Mouse (Mus musculus): ENCODE data around the gene Cdk5. TPM values are rescaled to one million over a fixed set of nuclear protein-coding genes. Genes with fewer than 3 reads are reported as not detected.

The Cdk5 gene
- 177 and 195 TPM in 2 replicates for polyA plus RNA-seq (2012; rRNA removed)

DNA sequence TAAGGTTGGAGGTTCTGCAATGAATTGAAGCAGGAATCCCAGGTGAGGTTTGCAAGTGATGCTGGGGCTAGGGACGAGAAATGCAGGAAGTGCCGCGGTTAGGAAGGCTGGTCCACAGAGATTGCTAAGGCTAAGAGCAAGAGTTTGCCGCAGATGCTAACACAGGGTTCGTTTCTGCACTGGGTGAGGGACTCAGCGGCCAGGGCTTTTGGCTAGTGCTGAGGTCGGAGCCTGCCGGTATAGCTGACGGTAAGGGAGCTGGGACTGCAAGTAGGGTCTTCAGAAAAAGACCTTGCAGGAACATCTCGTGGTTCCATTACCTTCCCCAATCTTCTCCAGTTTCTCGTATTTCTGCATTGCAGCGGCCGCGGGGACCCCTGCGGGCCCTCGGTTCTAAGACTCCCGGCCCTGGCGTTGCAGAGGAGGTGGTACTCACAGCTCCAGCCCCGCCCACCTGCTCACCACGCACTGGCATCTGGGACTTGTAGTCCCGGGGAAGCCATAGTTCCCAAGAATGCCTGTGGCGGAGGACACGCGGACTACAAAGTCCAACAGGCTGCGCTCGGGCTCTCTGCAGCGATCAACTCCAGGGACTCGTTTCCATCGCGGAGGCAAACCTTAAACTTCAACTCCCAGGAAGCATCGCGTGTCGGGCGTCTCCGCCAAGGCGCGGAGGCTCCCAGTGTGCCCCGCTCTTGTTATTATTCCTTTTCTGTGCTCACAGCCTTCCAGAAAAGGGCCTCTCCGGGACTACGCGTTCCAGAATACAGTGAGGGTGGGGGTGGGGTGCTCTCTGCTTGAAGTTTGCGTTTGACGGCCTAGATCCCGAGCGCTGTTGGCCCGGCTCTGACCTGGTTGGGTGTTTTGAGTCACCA, at the start of gene Cdk5, which contains the start of gene Slc4a2:
Cdk5 (minus strand) TSS at position 402 of the 875 bp plus-strand sequence.
Slc4a2 (plus strand) TSS at position 709 of the 875 bp plus-strand sequence.

DNA sequence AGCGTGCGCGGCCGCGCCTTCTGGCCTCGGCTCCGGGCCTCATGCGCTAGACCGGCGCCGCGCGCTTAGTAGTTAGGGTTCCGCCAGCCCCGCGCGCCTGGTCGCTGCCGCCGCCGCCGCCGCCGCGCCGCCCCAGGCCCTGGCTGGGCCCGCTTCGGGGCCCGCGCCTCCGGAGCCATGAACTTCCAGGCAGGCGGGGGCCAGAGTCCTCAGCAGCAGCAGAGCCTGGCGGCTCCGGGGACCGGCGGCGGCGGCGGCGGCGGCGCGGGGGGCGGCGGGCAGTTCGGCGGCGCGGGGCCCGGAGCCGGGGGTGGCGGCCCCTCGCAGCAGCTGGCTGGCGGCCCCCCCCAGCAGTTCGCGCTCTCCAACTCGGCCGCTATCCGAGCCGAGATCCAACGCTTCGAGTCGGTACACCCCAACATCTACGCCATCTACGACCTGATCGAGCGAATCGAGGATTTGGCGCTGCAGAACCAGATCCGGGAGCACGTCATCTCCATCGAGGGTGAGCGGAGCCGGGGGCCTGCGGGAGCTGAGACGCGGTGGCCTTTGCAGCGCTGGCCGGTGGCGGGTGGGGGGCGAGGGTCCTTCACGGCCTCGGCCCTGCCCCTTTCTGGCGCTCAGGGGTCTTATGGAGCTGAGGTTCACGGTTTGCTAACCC, 28.8 kb upstream of the Cdk5 start, which contains the start of gene Agap3:
Agap3 (plus strand) TSS at position 148 of the 661 bp plus-strand sequence.

DNA sequence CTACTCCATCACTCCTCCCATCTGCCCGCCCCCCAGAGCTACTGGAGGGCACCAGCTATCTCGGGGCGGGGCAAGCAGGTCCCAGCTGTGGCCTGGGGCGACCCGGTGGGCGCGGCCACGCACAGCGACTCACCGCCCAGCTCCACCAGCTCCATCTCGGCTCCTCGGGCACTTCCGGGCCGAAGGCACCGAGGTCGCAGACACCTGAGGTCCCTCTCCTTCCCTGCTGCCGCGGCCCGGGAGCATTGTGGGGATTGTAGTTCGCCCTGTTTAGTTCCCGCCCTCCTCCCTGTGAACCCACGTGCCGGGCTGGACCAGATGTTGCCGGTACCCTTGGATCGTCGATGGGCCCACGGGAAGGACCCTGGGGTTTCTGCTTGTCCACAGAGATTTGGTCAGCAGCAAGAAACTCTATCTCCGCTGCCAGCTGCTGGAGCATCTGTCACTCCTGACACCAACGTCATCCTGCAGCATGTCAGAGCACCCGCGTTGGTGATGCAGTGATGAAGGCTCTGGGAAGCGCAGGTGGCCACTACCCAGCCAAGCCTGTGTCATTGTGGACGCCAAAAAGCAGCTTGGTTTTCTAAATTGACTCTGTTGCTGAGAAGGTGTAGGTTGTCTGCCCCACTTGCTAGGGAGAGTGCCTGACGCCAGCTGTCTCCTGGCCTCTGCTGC, 24.4 kb upstream of the Cdk5 start, which contains the start of gene Tmub1:
Tmub1 (minus strand) TSS at position 231 of the 675 bp plus-strand sequence.

DNA sequence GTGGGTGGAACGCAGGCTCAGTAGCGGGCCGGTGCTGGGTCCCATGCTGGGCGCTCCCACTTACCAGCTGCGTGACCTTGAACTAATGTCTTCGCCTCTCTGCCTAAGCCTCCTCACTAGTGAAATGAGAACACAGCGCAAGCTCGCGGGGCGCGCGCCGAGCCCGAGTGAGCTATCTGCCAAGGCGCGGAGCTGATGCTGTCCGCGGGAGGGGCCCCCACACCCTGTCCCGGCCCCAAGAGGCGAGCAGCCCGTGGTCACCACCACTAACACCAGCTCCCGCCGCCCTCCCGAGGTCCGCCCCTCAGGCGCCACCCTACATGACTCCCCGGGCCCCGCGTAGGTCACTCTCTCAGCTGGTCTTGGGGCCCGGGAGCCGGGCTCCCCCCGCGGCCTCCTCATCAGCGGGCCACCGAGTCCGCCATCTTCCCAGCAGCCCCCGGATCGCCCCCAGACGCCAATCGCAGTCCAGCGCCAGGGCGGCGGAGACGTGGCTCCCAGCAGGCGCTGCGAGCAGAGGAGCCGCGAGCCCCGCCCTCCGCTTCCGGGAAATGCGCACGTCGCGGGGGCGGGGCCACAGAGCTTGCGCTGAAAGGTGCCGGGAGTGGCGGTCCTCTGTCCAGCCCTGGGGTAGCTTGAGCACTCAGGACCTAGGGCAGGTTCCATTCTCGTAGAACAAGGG, 21.6 kb upstream of the Cdk5 start, which contains the start of gene Fastk:
Fastk (minus strand) TSS at position 542 of the 682 bp plus-strand sequence.

DNA sequence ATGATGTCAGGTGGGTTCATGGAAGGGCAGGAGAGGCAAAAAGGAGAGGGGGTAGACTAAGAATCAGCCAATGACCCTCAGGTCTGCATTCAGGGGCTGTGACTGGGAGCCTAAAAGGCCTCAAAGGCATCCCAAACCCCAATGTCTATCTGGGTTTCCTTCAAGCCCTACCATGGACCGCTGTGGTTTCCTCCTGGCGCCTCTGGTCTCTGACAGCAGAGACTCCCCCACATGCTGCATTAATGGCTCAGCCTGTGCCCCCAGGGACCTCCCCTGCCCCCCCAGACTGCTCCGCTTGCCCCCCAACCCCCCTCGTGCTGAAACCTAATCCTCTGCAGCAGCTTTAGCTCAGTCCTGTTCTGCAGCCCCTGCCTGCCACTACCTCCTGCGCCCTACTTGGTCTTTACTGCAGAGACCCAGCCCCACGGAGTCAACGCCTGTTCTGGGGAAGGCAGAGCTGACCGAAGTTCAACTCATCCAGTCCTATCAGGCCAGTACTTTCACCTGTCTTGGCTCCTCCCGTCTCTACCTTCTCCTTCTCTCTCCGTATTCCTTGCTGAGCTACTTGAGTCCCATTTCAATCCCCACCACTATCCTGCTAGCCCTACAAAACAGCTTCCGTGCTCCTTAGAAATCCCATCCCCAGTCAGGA, 10.2 kb downstream of the Cdk5 start, which contains the start of gene Asic3:
Asic3 (plus strand) TSS at position 351 of the 652 bp plus-strand sequence.

DNA sequence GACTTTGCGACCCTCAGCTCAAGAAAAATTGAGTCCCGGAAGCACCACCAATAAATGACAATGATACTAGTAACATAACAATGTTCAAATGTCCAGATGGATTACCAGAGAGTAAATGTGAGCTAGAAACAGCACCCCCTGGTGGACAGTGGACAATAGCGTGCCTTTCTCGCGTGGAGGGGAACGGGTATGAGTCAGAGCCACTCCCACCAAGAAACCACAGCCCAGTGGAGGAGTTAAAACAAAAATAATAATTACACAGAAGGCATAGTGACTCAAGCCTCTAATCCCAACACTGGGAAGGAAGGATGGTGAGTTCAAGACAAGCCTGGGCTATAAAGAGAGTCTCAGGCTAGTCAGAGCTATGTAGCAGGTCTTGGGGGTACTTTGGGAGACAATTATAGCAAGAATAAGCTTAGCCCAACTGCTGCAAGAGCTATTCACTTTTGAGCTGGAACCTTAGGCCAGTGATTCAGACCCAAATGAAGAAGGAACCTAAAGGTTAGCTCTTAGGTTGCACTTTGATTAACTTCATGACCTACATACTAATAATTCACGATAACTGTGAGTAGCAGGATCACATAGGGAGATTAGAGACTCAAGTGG, 29.8 kb downstream of the Cdk5 start, which contains the start of gene Abcb8:
Abcb8 (plus strand) TSS at position 272 of the 606 bp plus-strand sequence.

DNA sequence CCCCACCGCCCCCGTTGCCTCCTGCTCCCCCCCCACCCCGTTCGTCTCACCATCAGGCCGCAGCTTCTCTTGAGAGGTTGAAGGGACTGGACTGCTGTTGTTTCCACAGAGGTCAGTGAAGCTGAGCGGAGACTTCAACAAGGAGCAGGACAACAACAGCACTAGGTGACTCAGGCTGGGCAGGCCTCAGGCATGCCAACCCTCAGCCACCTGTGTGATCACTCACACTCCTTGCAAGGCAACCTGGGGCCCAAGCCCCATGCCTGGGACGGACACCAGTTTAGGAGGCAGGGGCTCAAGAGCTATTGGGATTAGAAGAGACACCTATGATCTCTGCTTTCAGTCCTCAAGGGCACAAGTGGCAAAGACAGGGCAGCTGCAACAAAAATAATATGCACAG, 31.5 kb downstream of the Cdk5 start, which contains the start of gene Atg9b:
Atg9b (minus strand) TSS at position 280 of the 400 bp plus-strand sequence.

Other genes starting within 250 kb of the Cdk5 start
- gene Kcnh2, start 71.9 kb downstream of the Cdk5 start, polyA plus RNA-seq (2012; rRNA removed) = 33.9 and 40.9 TPM in 2 replicates
- gene Nos3, start 58.7 kb downstream of the Cdk5 start, polyA plus RNA-seq (2012; rRNA removed) = 9.0 and 9.2 TPM in 2 replicates
- gene Atg9b, start 31.4 kb downstream of the Cdk5 start, polyA plus RNA-seq (2012; rRNA removed) = 1.1 and 1.3 TPM in 2 replicates
- 49.0 and 50.9 TPM in 2 replicates for gene Abcb8, start 29.9 kb downstream of the Cdk5 start, polyA plus RNA-seq (2012; rRNA removed)
- gene Asic3, start 10.1 kb downstream of the Cdk5 start, polyA plus RNA-seq (2012; rRNA removed) = 1.4 and 5.2 TPM in 2 replicates
- 42.4 and 45.9 TPM in 2 replicates for gene Slc4a2, start 307 bp upstream of the Cdk5 start, polyA plus RNA-seq (2012; rRNA removed)
- gene Fastk, start 21.8 kb upstream of the Cdk5 start, polyA plus RNA-seq (2012; rRNA removed) = 193 and 194 TPM in 2 replicates
- gene Tmub1, start 24.3 kb upstream of the Cdk5 start, polyA plus RNA-seq (2012; rRNA removed) = 50.2 and 50.7 TPM in 2 replicates
- 195 and 199 TPM in 2 replicates for gene Agap3, start 28.6 kb upstream of the Cdk5 start, polyA plus RNA-seq (2012; rRNA removed)
- 3.5 and 4.0 TPM in 2 replicates for gene Gbx1, start 103.7 kb upstream of the Cdk5 start, polyA plus RNA-seq (2012; rRNA removed)
- 0.22 and 0.46 TPM in 2 replicates for gene Asb10, start 117.4 kb upstream of the Cdk5 start, polyA plus RNA-seq (2012; rRNA removed)
- gene 4931409K22Rik, start 133.3 kb upstream of the Cdk5 start, polyA plus RNA-seq (2012; rRNA removed) = 0.43 and 0.49 TPM in 2 replicates
- 70.8 and 79.3 TPM in 2 replicates for gene Abcf2, start 153.9 kb upstream of the Cdk5 start, polyA plus RNA-seq (2012; rRNA removed)
- gene Chpf2, start 163.2 kb upstream of the Cdk5 start, polyA plus RNA-seq (2012; rRNA removed) = 28.3 and 31.8 TPM in 2 replicates
- 146 and 174 TPM in 2 replicates for gene Smarcd3, start 200.9 kb upstream of the Cdk5 start, polyA plus RNA-seq (2012; rRNA removed)